Mouse (Mus musculus): ENCODE data around the gene Glyctk. TPM values are rescaled to one million over a fixed set of nuclear protein-coding genes. Genes with fewer than 3 reads are reported as not detected.

Glyctk gene
- polyA plus RNA-seq, 1 experiment from 2014 or later = 3.1 TPM

GRCm38 (mm10) chr9:106139763-106140162, 18.2 kb downstream of the Glyctk start:
- Histone ChIP-seq H3K4me2 (no peak overlapping the region), H3K4me1 (no peaks in the 10 kb centered on the region), H3K9ac (no peak overlapping the region), H3K4me3 (replicated peaks) (no peak overlapping the region), H3K27ac (no peak overlapping the region), H3K9me3 (no peaks in the 10 kb centered on the region), H3K36me3 (no peaks in the 10 kb centered on the region), H3K27me3 (replicated peaks) (no peaks in the 10 kb centered on the region)
- 0 out of 2 replicates have a peak, but pooled peaks have one; percentile 18 for ATAC-seq (ENCODE audit: insufficient read depth, low FRiP score, low read depth)
- 66% methylated on average over 10 of the region's 10 CpGs for WGBS

- 68% methylated on average over 10 of the region's 10 CpGs for WGBS
- Histone ChIP-seq H3K9me3 (no peaks in the 10 kb centered on the region), H3K4me2 (no peak overlapping the region), H3K27me3 (replicated peaks) (no peaks in the 10 kb centered on the region), H3K4me1 (no peaks in the 10 kb centered on the region), H3K27ac (no peak overlapping the region), H3K9ac (no peak overlapping the region), H3K4me3 (replicated peaks) (no peak overlapping the region), H3K36me3 (no peaks in the 10 kb centered on the region)
- ATAC-seq (ENCODE audit: insufficient read depth, low FRiP score, low read depth) = no peak
These were observed 20.2 kb downstream of the Glyctk start for GRCm38 (mm10) chr9:106137671-106138216.

- Histone ChIP-seq H3K9ac (no peak overlapping the region), H3K4me1 (no peaks in the 10 kb centered on the region), H3K27me3 (replicated peaks) (no peaks in the 10 kb centered on the region), H3K36me3 (no peaks in the 10 kb centered on the region), H3K4me2 (no peak overlapping the region), H3K4me3 (replicated peaks) (no peak overlapping the region), H3K27ac (no peak overlapping the region), H3K9me3 (no peaks in the 10 kb centered on the region)
- 75% methylated on average over 7 of the region's 7 CpGs for WGBS
- ATAC-seq (ENCODE audit: insufficient read depth, low FRiP score, low read depth) = no peak
These were observed 27.7 kb downstream of the Glyctk start for GRCm38 (mm10) chr9:106130250-106130649.

- no peak for ATAC-seq (ENCODE audit: insufficient read depth, low FRiP score, low read depth)
- Histone ChIP-seq H3K27ac (no peak overlapping the region), H3K4me1 (no peaks in the 10 kb centered on the region), H3K36me3 (no peaks in the 10 kb centered on the region), H3K4me3 (replicated peaks) (no peak overlapping the region), H3K9me3 (no peaks in the 10 kb centered on the region), H3K4me2 (no peak overlapping the region), H3K27me3 (replicated peaks) (no peaks in the 10 kb centered on the region), H3K9ac (no peak overlapping the region)
- WGBS = 72% methylated on average over 2 of the region's 2 CpGs
These were observed 28.9 kb downstream of the Glyctk start for GRCm38 (mm10) chr9:106129072-106129471.

- WGBS = 54% methylated on average over 2 of the region's 2 CpGs
- no peak overlapping the region for H3K4me2 ChIP-seq
These were observed 31.1 kb downstream of the Glyctk start for GRCm38 (mm10) chr9:106126786-106127251.

GRCm38 (mm10) chr9:106123599-106123998, 34.3 kb downstream of the Glyctk start:
- H3K4me1 ChIP-seq = no peaks in the 10 kb centered on the region
- H3K27ac ChIP-seq = no peak overlapping the region
- H3K9me3 ChIP-seq = no peaks in the 10 kb centered on the region
- no peak overlapping the region for H3K4me2 ChIP-seq
- H3K27me3 ChIP-seq (replicated peaks) = no peaks in the 10 kb centered on the region
- H3K9ac ChIP-seq = no peak overlapping the region
- H3K4me3 ChIP-seq (replicated peaks) = no peak overlapping the region
- H3K36me3 ChIP-seq = no peaks in the 10 kb centered on the region
- ATAC-seq (ENCODE audit: insufficient read depth, low FRiP score, low read depth) = no peak
- 43% methylated on average over 4 of the region's 4 CpGs for whole genome bisulfite sequencing

More at GRCm38 (mm10) chr9:106126786-106127251, 31.1 kb downstream of the Glyctk start:
- Histone ChIP-seq H3K9ac (no peak overlapping the region), H3K4me1 (no peaks in the 10 kb centered on the region), H3K27me3 (replicated peaks) (no peaks in the 10 kb centered on the region), H3K4me3 (replicated peaks) (no peak overlapping the region), H3K36me3 (no peaks in the 10 kb centered on the region), H3K27ac (no peak overlapping the region), H3K9me3 (no peaks in the 10 kb centered on the region)
- no peak for ATAC-seq (ENCODE audit: insufficient read depth, low FRiP score, low read depth)

- Histone ChIP-seq H3K9me3 (no peaks in the 10 kb centered on the region), H3K4me1 (no peaks in the 10 kb centered on the region), H3K36me3 (no peaks in the 10 kb centered on the region), H3K4me3 (replicated peaks) (no peak overlapping the region), H3K27ac (no peak overlapping the region), H3K27me3 (replicated peaks) (no peaks in the 10 kb centered on the region), H3K9ac (no peak overlapping the region), H3K4me2 (no peak overlapping the region)
- ATAC-seq (ENCODE audit: insufficient read depth, low FRiP score, low read depth) = no peak
- WGBS = 81% methylated on average over 9 of the region's 9 CpGs
These were observed 38.9 kb downstream of the Glyctk start for GRCm38 (mm10) chr9:106119075-106119474.

- no peak for ATAC-seq (ENCODE audit: insufficient read depth, low FRiP score, low read depth)
- no peak overlapping the region for H3K4me3 ChIP-seq (replicated peaks)
- no peaks in the 10 kb centered on the region for H3K27me3 ChIP-seq (replicated peaks)
- 31% methylated on average over 13 of the region's 13 CpGs for WGBS
- H3K9ac ChIP-seq = no peak overlapping the region
- H3K4me1 ChIP-seq = no peaks in the 10 kb centered on the region; the same call in 1 of the 2 replicates
- H3K27ac ChIP-seq = no peak overlapping the region
- no peak overlapping the region; the same call in 1 of the 2 replicates for H3K4me2 ChIP-seq
- no peaks in the 10 kb centered on the region for H3K36me3 ChIP-seq
- H3K9me3 ChIP-seq = no peaks in the 10 kb centered on the region
These were observed 42.0 kb downstream of the Glyctk start for GRCm38 (mm10) chr9:106115801-106116424.

GRCm38 (mm10) chr9:106112770-106113423, 45.0 kb downstream of the Glyctk start:
- no peaks in the 10 kb centered on the region for H3K27me3 ChIP-seq (replicated peaks)
- no peak overlapping the region for H3K4me3 ChIP-seq (replicated peaks)
- H3K4me2 ChIP-seq = no peak overlapping the region
- H3K9me3 ChIP-seq = no peaks in the 10 kb centered on the region
- H3K4me1 ChIP-seq = no peaks in the 10 kb centered on the region; the same call in 1 of the 2 replicates
- no peak overlapping the region for H3K27ac ChIP-seq
- peak; percentile 53; the same call in 1 of the 2 replicates for ATAC-seq (ENCODE audit: insufficient read depth, low FRiP score, low read depth)
- WGBS = 24% methylated on average over 10 of the region's 10 CpGs
- no peak overlapping the region for H3K9ac ChIP-seq
- H3K36me3 ChIP-seq = no peaks in the 10 kb centered on the region

- no peaks in the 10 kb centered on the region for H3K27me3 ChIP-seq (replicated peaks)
- no peak overlapping the region for H3K4me2 ChIP-seq
- no peak overlapping the region for H3K9ac ChIP-seq
- no peaks in the 10 kb centered on the region for H3K36me3 ChIP-seq
- 70% methylated on average over 9 of the region's 9 CpGs for WGBS
- ATAC-seq (ENCODE audit: insufficient read depth, low FRiP score, low read depth) = no peak
- H3K4me3 ChIP-seq (replicated peaks) = no peak overlapping the region
- no peaks in the 10 kb centered on the region for H3K9me3 ChIP-seq
- no peak overlapping the region for H3K27ac ChIP-seq
- H3K4me1 ChIP-seq = no peaks in the 10 kb centered on the region
These were observed 51.7 kb downstream of the Glyctk start for GRCm38 (mm10) chr9:106106241-106106640.

- H3K27me3 ChIP-seq (replicated peaks) = no peaks in the 10 kb centered on the region
- H3K4me3 ChIP-seq (replicated peaks) = no peak overlapping the region
- 70% methylated on average over 7 of the region's 7 CpGs for WGBS
- no peak overlapping the region for H3K9ac ChIP-seq
- H3K4me1 ChIP-seq = no peaks in the 10 kb centered on the region
- ATAC-seq (ENCODE audit: insufficient read depth, low FRiP score, low read depth) = no peak
- H3K9me3 ChIP-seq = no peaks in the 10 kb centered on the region
- no peak overlapping the region for H3K4me2 ChIP-seq
- no peaks in the 10 kb centered on the region for H3K36me3 ChIP-seq
- no peak overlapping the region for H3K27ac ChIP-seq
These were observed 53.5 kb downstream of the Glyctk start for GRCm38 (mm10) chr9:106104401-106104800.

All from stomach, embryonic 15.5 days (tissue).